Mouse (Mus musculus): ENCODE measurements around the gene Car9. TPM values are rescaled to one million over a fixed set of nuclear protein-coding genes. Genes with fewer than 3 reads are reported as not detected.
A peak's percentile ranks its signal among the peaks of the same experiment; 100 is the strongest.

The Car9 gene
- polyA plus RNA-seq, 1 experiment from 2014 or later = not detected

DNA sequence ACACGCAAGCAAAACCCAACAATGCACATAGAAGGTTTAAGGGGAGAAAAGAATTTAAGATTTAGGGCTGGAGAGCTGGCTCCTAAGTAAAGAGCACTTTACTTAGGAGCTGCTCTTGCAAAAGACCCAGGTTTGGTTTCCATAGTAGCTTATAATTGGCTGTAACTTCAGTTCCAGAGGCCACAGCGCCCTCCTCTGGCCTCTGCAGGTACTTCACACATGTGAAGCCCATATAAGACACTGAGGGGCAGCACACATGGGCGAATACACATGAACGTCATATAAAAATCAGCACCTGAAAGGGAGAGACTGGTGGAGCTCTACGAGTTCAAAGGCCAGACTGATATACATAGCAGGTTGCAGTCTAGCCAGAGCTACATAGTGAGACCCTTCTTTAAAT lies 21.1 kb downstream of the Car9 start:
- DNase-seq (peak; percentile 7), ATAC-seq (ENCODE audit: low FRiP score, low TSS enrichment) (no peak)
- no peaks in the 10 kb centered on the region for H3K9me3 ChIP-seq (ENCODE audit: control insufficient read depth, low read length)
- H3K27ac ChIP-seq (replicated peaks; ENCODE audit: low read depth, low read length) = no peak overlapping the region
- 0 out of 2 replicates have a peak, but pooled peaks cover 8% of the 10 kb centered on the region for H3K4me1 ChIP-seq (ENCODE audit: control insufficient read depth, insufficient read depth, low read length)
- no peak overlapping the region for H3K4me3 ChIP-seq (replicated peaks; ENCODE audit: low read depth, low read length)
- H3K27me3 ChIP-seq (ENCODE audit: control insufficient read depth, insufficient read depth, low read length) = peaks cover 18% of the 10 kb centered on the region
- H3K36me3 ChIP-seq (ENCODE audit: control insufficient read depth, insufficient read depth, low read length) = peaks cover 19% of the 10 kb centered on the region
- H3K4me2 ChIP-seq (ENCODE audit: low read length) = no peak overlapping the region
- WGBS = 67% methylated on average over 5 of the region's 5 CpGs
- H3K9ac ChIP-seq (replicated peaks; ENCODE audit: low read length) = no peak overlapping the region

DNA sequence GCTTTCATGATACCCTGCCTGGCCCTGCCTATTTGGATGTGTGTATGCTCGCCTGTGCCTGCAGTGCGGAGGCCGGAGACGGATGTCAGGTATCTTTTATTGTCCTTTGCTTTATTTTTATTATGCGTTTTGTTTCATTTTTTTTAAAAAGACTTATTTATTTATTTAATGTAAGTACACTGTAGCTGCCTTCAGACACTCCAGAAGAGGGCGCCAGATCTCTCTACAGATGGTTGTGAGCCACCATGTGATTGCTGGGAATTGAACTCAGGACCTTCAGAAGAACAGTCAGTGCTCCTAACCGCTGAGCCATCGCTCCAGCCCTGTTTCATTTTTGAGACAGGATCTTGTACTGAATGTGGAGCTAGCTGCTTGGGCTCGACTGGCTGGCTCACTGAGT lies 21.7 kb downstream of the Car9 start:
- DNase-seq (no peak), ATAC-seq (ENCODE audit: low FRiP score, low TSS enrichment) (no peak)
- H3K36me3 ChIP-seq (ENCODE audit: control insufficient read depth, insufficient read depth, low read length) = peaks cover 25% of the 10 kb centered on the region
- no peak overlapping the region for H3K4me3 ChIP-seq (replicated peaks; ENCODE audit: low read depth, low read length)
- no peak overlapping the region for H3K4me2 ChIP-seq (ENCODE audit: low read length)
- H3K27me3 ChIP-seq (ENCODE audit: control insufficient read depth, insufficient read depth, low read length) = peaks cover 12% of the 10 kb centered on the region
- 84% methylated on average over 9 of the region's 9 CpGs for WGBS
- 0 out of 2 replicates have a peak, but pooled peaks cover 8% of the 10 kb centered on the region for H3K4me1 ChIP-seq (ENCODE audit: control insufficient read depth, insufficient read depth, low read length)
- H3K9ac ChIP-seq (replicated peaks; ENCODE audit: low read length) = no peak overlapping the region
- H3K9me3 ChIP-seq (ENCODE audit: control insufficient read depth, low read length) = no peaks in the 10 kb centered on the region
- H3K27ac ChIP-seq (replicated peaks; ENCODE audit: low read depth, low read length) = no peak overlapping the region

DNA sequence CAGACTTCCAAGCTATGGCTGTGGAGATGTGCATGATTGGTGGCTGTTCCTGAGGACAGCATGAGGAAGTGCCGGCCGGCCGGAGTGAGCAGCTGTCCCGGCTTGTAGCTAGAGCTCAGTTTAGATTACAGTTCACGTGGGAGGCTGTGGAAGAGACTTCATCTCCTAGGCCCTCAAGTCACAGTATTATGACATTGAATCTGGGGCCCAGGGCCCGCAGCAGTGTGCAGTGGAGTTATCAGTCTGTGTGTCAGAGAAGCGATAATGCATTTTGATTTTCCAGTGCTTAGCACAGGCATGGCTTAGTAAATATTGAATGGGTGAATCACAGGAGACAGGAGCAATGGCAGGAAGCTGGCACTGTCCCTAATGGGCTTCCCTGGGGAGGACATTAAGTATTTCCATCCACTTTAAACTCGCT lies 23.3 kb downstream of the Car9 start:
- no peak for ATAC-seq (ENCODE audit: low FRiP score, low TSS enrichment)
- H3K27ac ChIP-seq (replicated peaks; ENCODE audit: low read depth, low read length) = no peak overlapping the region

DNA sequence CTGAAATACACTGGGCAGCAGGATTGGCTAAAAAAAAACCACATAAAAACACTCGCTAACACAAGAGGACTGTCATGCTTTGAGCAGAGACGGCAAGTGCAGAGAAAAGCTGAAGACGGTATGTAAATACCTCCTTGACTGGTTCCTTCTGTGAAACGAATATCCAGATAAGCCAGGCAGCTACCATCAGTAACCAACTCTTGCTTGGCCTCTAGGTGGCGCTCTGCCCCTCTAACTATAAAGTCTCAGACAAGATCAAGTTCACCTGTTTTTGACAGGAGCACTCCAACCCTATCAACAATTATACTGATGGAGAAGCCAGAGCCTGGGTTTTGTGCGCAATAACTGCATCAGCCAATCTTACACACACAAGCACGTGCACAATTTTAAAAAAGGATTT lies 23.8 kb downstream of the Car9 start:
- no peak overlapping the region for H3K9ac ChIP-seq (replicated peaks; ENCODE audit: low read length)
- H3K4me1 ChIP-seq (ENCODE audit: control insufficient read depth, insufficient read depth, low read length) = no peaks in the 10 kb centered on the region
- H3K4me2 ChIP-seq (ENCODE audit: low read length) = no peak overlapping the region
- peaks cover 46% of the 10 kb centered on the region for H3K36me3 ChIP-seq (ENCODE audit: control insufficient read depth, insufficient read depth, low read length)
- no peak overlapping the region for H3K4me3 ChIP-seq (replicated peaks; ENCODE audit: low read depth, low read length)
- no peak overlapping the region for H3K27ac ChIP-seq (replicated peaks; ENCODE audit: low read depth, low read length)
- 21% methylated on average over 7 of the region's 7 CpGs for WGBS
- H3K27me3 ChIP-seq (ENCODE audit: control insufficient read depth, insufficient read depth, low read length) = 0 out of 2 replicates have a peak, but pooled peaks cover under 1% of the 10 kb centered on the region
- ATAC-seq (ENCODE audit: low FRiP score, low TSS enrichment) (no peak), DNase-seq (peak; percentile 85)
- H3K9me3 ChIP-seq (ENCODE audit: control insufficient read depth, low read length) = no peaks in the 10 kb centered on the region

More for the DNA sequence above, 23.3 kb downstream of the Car9 start:
- Histone ChIP-seq H3K27me3 (ENCODE audit: control insufficient read depth, insufficient read depth, low read length) (0 out of 2 replicates have a peak, but pooled peaks cover 5% of the 10 kb centered on the region), H3K9me3 (ENCODE audit: control insufficient read depth, low read length) (no peaks in the 10 kb centered on the region), H3K4me2 (ENCODE audit: low read length) (no peak overlapping the region), H3K9ac (replicated peaks; ENCODE audit: low read length) (no peak overlapping the region), H3K4me3 (replicated peaks; ENCODE audit: low read depth, low read length) (no peak overlapping the region), H3K4me1 (ENCODE audit: control insufficient read depth, insufficient read depth, low read length) (no peaks in the 10 kb centered on the region), H3K36me3 (ENCODE audit: control insufficient read depth, insufficient read depth, low read length) (peaks cover 41% of the 10 kb centered on the region)
- no peak for DNase-seq
- WGBS = 73% methylated on average over 8 of the region's 8 CpGs

DNA sequence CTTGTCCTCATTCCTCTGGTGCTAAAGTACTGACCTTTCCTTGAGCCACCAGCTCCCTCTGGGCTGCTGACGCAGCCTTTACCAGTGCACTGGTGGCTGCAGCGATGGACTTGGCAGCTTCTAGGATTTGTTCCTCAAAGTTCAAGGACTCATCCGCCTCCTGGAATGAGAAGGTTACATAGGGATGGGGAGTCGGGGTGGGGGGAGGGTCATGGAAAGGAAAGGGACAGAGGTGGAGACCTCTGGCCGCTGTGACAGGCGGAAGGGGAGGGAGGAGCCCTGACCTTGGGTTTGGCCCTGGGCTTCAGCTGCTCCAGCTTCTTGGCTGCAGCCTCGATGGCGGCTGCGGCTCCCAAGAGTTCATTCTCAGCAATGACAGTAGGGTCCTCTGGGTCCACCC lies 26.5 kb downstream of the Car9 start:
- peaks cover 71% of the 10 kb centered on the region for H3K36me3 ChIP-seq (ENCODE audit: control insufficient read depth, insufficient read depth, low read length)
- no peaks in the 10 kb centered on the region for H3K27me3 ChIP-seq (ENCODE audit: control insufficient read depth, insufficient read depth, low read length)
- H3K9me3 ChIP-seq (ENCODE audit: control insufficient read depth, low read length) = no peaks in the 10 kb centered on the region
- no peak overlapping the region for H3K27ac ChIP-seq (replicated peaks; ENCODE audit: low read depth, low read length)
- H3K4me3 ChIP-seq (replicated peaks; ENCODE audit: low read depth, low read length) = no peak overlapping the region
- ATAC-seq (ENCODE audit: low FRiP score, low TSS enrichment) (no peak), DNase-seq (no peak)
- H3K9ac ChIP-seq (replicated peaks; ENCODE audit: low read length) = no peak overlapping the region
- 92% methylated on average over 9 of the region's 9 CpGs for WGBS
- no peak overlapping the region for H3K4me2 ChIP-seq (ENCODE audit: low read length)
- H3K4me1 ChIP-seq (ENCODE audit: control insufficient read depth, insufficient read depth, low read length) = no peaks in the 10 kb centered on the region

DNA sequence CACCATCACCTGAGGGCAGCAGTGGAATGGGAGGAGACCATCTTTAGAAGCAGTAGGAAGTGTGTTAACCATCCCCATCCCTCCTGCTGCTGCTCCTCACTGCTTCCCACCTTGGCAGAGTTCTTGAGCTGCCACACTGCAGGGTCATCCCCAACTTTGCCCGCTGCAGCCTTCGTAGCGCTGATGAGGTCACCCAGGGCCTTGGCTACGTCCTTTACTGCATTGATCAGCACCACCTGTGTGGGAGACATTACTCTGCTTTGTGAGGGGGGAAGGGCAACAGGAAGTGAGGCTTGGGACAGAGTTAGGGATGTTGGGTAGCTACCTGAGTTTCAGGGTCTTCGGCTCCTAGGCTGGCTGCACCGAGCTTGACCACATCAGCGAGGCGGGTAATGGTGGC lies 28.9 kb downstream of the Car9 start:
- 94% methylated on average over 8 of the region's 8 CpGs for WGBS
- no peaks in the 10 kb centered on the region for H3K9me3 ChIP-seq (ENCODE audit: control insufficient read depth, low read length)

DNA sequence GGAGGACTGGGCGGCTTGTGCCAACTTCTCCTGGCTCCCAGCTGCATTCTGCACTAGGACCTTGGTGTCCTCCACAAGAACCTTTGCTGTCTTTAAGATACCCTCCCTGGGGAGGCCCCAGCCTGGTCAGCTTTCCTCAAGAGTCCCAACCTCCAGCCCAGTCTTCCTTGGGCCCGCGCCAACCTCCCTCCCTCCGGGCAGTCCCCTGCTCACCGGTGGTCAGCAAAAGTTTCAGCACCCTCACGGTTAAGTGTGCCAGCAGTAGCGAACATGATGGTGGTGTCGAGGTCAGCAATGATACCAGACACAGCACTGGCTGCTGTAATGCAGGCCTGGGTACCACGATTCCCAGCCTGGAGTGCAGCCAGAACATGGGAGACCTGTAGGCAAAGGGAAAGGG lies 29.3 kb downstream of the Car9 start:
- WGBS = 95% methylated on average over 9 of the region's 9 CpGs
- no peaks in the 10 kb centered on the region for H3K4me1 ChIP-seq (ENCODE audit: control insufficient read depth, insufficient read depth, low read length)

More for the DNA sequence above, 28.9 kb downstream of the Car9 start:
- Histone ChIP-seq H3K4me1 (ENCODE audit: control insufficient read depth, insufficient read depth, low read length) (no peaks in the 10 kb centered on the region), H3K27ac (replicated peaks; ENCODE audit: low read depth, low read length) (no peak overlapping the region), H3K36me3 (ENCODE audit: control insufficient read depth, insufficient read depth, low read length) (peaks cover 95% of the 10 kb centered on the region), H3K27me3 (ENCODE audit: control insufficient read depth, insufficient read depth, low read length) (no peaks in the 10 kb centered on the region), H3K9ac (replicated peaks; ENCODE audit: low read length) (no peak overlapping the region), H3K4me3 (replicated peaks; ENCODE audit: low read depth, low read length) (no peak overlapping the region), H3K4me2 (ENCODE audit: low read length) (no peak overlapping the region)
- DNase-seq (no peak), ATAC-seq (ENCODE audit: low FRiP score, low TSS enrichment) (no peak)

DNA sequence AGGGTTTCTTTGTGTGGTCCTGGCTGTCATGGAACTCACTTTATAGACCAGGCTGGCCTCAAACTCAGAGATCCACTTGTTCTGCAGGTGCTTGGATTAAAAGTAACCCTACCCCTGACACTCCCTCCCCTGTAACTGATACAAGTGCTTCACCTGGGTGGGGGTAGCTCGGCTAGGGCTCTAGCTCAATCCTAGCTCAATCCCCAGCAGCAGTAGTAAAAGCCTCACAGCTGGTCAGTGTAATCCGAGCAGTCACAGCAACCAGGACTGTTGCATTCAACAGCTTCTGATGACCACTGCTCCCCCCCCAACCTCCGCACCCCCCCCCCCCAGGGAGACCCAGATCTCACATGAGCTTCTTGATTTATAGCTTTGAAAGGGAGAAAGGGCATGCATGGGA lies 35.3 kb downstream of the Car9 start:
- Histone ChIP-seq H3K4me2 (ENCODE audit: low read length) (no peak overlapping the region), H3K9me3 (ENCODE audit: control insufficient read depth, low read length) (no peaks in the 10 kb centered on the region), H3K4me3 (replicated peaks; ENCODE audit: low read depth, low read length) (no peak overlapping the region), H3K9ac (replicated peaks; ENCODE audit: low read length) (no peak overlapping the region), H3K36me3 (ENCODE audit: control insufficient read depth, insufficient read depth, low read length) (peaks cover 97% of the 10 kb centered on the region), H3K27me3 (ENCODE audit: control insufficient read depth, insufficient read depth, low read length) (no peaks in the 10 kb centered on the region), H3K4me1 (ENCODE audit: control insufficient read depth, insufficient read depth, low read length) (no peaks in the 10 kb centered on the region), H3K27ac (replicated peaks; ENCODE audit: low read depth, low read length) (no peak overlapping the region)
- ATAC-seq (ENCODE audit: low FRiP score, low TSS enrichment) (no peak), DNase-seq (no peak)
- 83% methylated on average over 3 of the region's 3 CpGs for WGBS

More for the DNA sequence above, 29.3 kb downstream of the Car9 start:
- Histone ChIP-seq H3K27ac (replicated peaks; ENCODE audit: low read depth, low read length) (no peak overlapping the region), H3K9me3 (ENCODE audit: control insufficient read depth, low read length) (no peaks in the 10 kb centered on the region), H3K4me2 (ENCODE audit: low read length) (no peak overlapping the region), H3K9ac (replicated peaks; ENCODE audit: low read length) (no peak overlapping the region), H3K4me3 (replicated peaks; ENCODE audit: low read depth, low read length) (no peak overlapping the region), H3K27me3 (ENCODE audit: control insufficient read depth, insufficient read depth, low read length) (no peaks in the 10 kb centered on the region), H3K36me3 (ENCODE audit: control insufficient read depth, insufficient read depth, low read length) (peaks cover 98% of the 10 kb centered on the region)
- ATAC-seq (ENCODE audit: low FRiP score, low TSS enrichment) (no peak), DNase-seq (no peak)

DNA sequence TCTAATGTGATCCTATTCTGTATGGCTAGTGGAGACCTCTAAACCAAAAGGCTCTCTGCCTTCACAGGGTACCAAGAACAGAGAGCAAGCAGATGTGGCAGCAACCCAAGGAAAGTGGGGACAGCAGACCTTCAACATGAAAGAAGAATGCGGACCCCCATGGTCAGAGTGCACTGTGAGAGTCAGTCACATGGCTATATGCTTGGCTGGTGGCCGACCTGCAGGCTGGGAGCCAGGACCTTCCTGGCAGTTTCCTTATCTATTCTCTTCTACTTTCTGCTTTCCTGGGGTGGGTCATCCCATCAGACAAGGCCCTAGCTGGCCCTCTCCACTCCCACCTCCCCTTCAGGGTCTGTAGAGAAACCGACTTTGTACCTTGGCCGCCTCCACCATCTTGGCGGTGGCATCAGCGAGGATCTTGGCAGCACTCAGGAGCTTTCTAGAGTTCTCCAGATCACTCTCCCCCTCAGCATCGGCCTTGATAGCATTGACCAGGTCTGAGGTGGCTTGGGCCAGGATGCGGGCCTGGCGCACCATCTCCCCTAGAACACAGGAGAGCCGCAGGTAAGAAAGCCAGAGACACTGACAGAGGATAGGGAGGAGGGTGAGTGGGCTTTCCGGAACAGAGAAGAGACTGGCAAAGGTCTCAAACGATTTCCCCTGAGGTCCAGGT lies 39.7 kb downstream of the Car9 start:
- DNase-seq (no peak), ATAC-seq (ENCODE audit: low FRiP score, low TSS enrichment) (no peak)
- Histone ChIP-seq H3K4me3 (replicated peaks; ENCODE audit: low read depth, low read length) (no peak overlapping the region), H3K27ac (replicated peaks; ENCODE audit: low read depth, low read length) (no peak overlapping the region), H3K9me3 (ENCODE audit: control insufficient read depth, low read length) (no peaks in the 10 kb centered on the region), H3K36me3 (ENCODE audit: control insufficient read depth, insufficient read depth, low read length) (peaks cover 100% of the 10 kb centered on the region), H3K4me2 (ENCODE audit: low read length) (no peak overlapping the region), H3K9ac (replicated peaks; ENCODE audit: low read length) (no peak overlapping the region), H3K27me3 (ENCODE audit: control insufficient read depth, insufficient read depth, low read length) (no peaks in the 10 kb centered on the region), H3K4me1 (ENCODE audit: control insufficient read depth, insufficient read depth, low read length) (no peaks in the 10 kb centered on the region)
- WGBS = 95% methylated on average over 12 of the region's 12 CpGs
